Mouse (Mus musculus) intestine, embryonic 16.5 days (tissue): ENCODE results near the gene Cebpb. TPM values are rescaled to one million over a fixed set of nuclear protein-coding genes. Genes with fewer than 3 reads are reported as not detected.

Experiments
- ATAC-seq: fragments of 200-750 bp; cut with Nextera tagmentation; 2 replicates; pipeline ENCODE4 v1.8.0; 2017; ENCODE audit warnings: moderate TSS enrichment, moderate library complexity
- H3K27ac ChIP-seq: fragments of 300-500 bp; sonication (generic); 2 replicates; pipeline ENCODE4 v1.5.1; 2014; ENCODE audit warnings: mild to moderate bottlenecking, low read length
- H3K27me3 ChIP-seq: fragments of 300-500 bp; sonication (generic); replicated peaks from 2 replicates; pipeline ENCODE4 v1.6.1; 2014; ENCODE audit warnings: low read length, control low read depth, mixed read lengths; ENCODE audit not compliant: control insufficient read depth, insufficient read depth
- H3K36me3 ChIP-seq: fragments of 300-500 bp; sonication (generic); 2 replicates; pipeline ENCODE4 v1.6.1; 2014; ENCODE audit warnings: low read length, control low read depth; ENCODE audit not compliant: control insufficient read depth, insufficient read depth
- H3K4me1 ChIP-seq: fragments of 300-500 bp; sonication (generic); 2 replicates; pipeline ENCODE4 v1.6.1; 2014; ENCODE audit warnings: low read length, control low read depth, mixed read lengths; ENCODE audit not compliant: control insufficient read depth, insufficient read depth
- H3K4me2 ChIP-seq: fragments of 300-500 bp; sonication (generic); 2 replicates; pipeline ENCODE4 v1.6.1; 2014; ENCODE audit warnings: low read depth, low read length, control low read depth
- H3K4me3 ChIP-seq: fragments of 300-500 bp; sonication (generic); 2 replicates; pipeline ENCODE4 v1.5.1; 2014; ENCODE audit warnings: mild to moderate bottlenecking, low read length
- H3K9ac ChIP-seq: fragments of 300-500 bp; sonication (generic); 2 replicates; pipeline ENCODE4 v1.6.1; 2014; ENCODE audit warnings: low read depth, low read length
- H3K9me3 ChIP-seq: fragments of 300-500 bp; sonication (generic); 2 replicates; pipeline ENCODE4 v1.6.1; 2016; ENCODE audit warnings: low read length, control low read depth; ENCODE audit not compliant: control insufficient read depth
- WGBS: fragments of 180-500 bp; shearing (Covaris S2); extraction: QIAGEN DNeasy Blood & Tissue Kit; methylation state at CpG from one replicate; pipeline ENCODE4 v1.1.7; 2014; 5-methylcytosine and 5-hydroxymethylcytosine counted together
- polyA plus RNA-seq: library from polyadenylated mRNA; unstranded; fragments of >200 nt; fragmentation: Nextera tagmentation; extraction: Ambion mirVana; gene quantifications from 2 replicates; pipeline ENCODE4 v1.2.1, GENCODE M21; 2015

The Cebpb gene
- polyA plus RNA-seq, 1 experiment from 2014 or later, result 0.65 TPM

GRCm38 (mm10) chr2:167694244-167694643 lies 5.5 kb downstream of the Cebpb start:
- Histone ChIP-seq H3K27me3 (no peaks in the 10 kb centered on the region), H3K27ac (no peak overlapping the region), H3K4me1 (peaks cover 34% of the 10 kb centered on the region), H3K4me3 (no peak overlapping the region), H3K4me2 (no peak overlapping the region), H3K36me3 (peaks cover 4% of the 10 kb centered on the region; the same call in 1 of the 2 replicates), H3K9me3 (no peaks in the 10 kb centered on the region; the same call in 1 of the 2 replicates), H3K9ac (no peak overlapping the region)
- ATAC-seq, result no peak
- 44% methylated on average over 1 of the region's 1 CpGs for WGBS

GRCm38 (mm10) chr2:167694963-167695362 lies 6.2 kb downstream of the Cebpb start:
- Histone ChIP-seq H3K9me3 (no peaks in the 10 kb centered on the region; the same call in 1 of the 2 replicates), H3K9ac (no peak overlapping the region), H3K36me3 (peaks cover 4% of the 10 kb centered on the region; the same call in 1 of the 2 replicates), H3K4me2 (no peak overlapping the region), H3K4me1 (peaks cover 34% of the 10 kb centered on the region), H3K27ac (no peak overlapping the region), H3K27me3 (no peaks in the 10 kb centered on the region), H3K4me3 (no peak overlapping the region)
- WGBS, result 94% methylated on average over 7 of the region's 7 CpGs
- ATAC-seq, result no peak

- Histone ChIP-seq H3K9ac (peak overlapping the region; percentile 46; the same call in 1 of the 2 replicates), H3K4me3 (no peak overlapping the region), H3K9me3 (no peaks in the 10 kb centered on the region; the same call in 1 of the 2 replicates), H3K27me3 (no peaks in the 10 kb centered on the region), H3K36me3 (peaks cover 4% of the 10 kb centered on the region; the same call in 1 of the 2 replicates), H3K4me2 (no peak overlapping the region), H3K4me1 (peaks cover 32% of the 10 kb centered on the region), H3K27ac (peak overlapping the region; percentile 63)
- ATAC-seq, result no peak
- 82% methylated on average over 14 of the region's 14 CpGs for WGBS
Observed at GRCm38 (mm10) chr2:167695491-167695890, 6.8 kb downstream of the Cebpb start.

GRCm38 (mm10) chr2:167696143-167696542 lies 7.4 kb downstream of the Cebpb start:
- H3K27ac ChIP-seq, result peak overlapping the region; percentile 63
- H3K4me3 ChIP-seq, result no peak overlapping the region
- WGBS, result 78% methylated on average over 7 of the region's 7 CpGs
- no peaks in the 10 kb centered on the region for H3K27me3 ChIP-seq
- ATAC-seq, result no peak
- peak overlapping the region; percentile 46 for H3K9ac ChIP-seq
- H3K4me2 ChIP-seq, result no peak overlapping the region
- H3K9me3 ChIP-seq, result no peaks in the 10 kb centered on the region; the same call in 1 of the 2 replicates
- peaks cover 27% of the 10 kb centered on the region for H3K4me1 ChIP-seq
- H3K36me3 ChIP-seq, result peaks cover 4% of the 10 kb centered on the region; the same call in 1 of the 2 replicates

- peak; percentile 76 for ATAC-seq
- Histone ChIP-seq H3K9me3 (no peaks in the 10 kb centered on the region; the same call in 1 of the 2 replicates), H3K4me1 (peaks cover 20% of the 10 kb centered on the region), H3K27me3 (no peaks in the 10 kb centered on the region), H3K36me3 (no peaks in the 10 kb centered on the region), H3K9ac (peak overlapping the region; percentile 45), H3K27ac (peak overlapping the region; percentile 86), H3K4me2 (peak overlapping the region; percentile 21), H3K4me3 (no peak overlapping the region)
- WGBS, result 37% methylated on average over 5 of the region's 5 CpGs
Observed at GRCm38 (mm10) chr2:167697902-167698301, 9.2 kb downstream of the Cebpb start.

- H3K27me3 ChIP-seq, result no peaks in the 10 kb centered on the region
- no peak overlapping the region for H3K27ac ChIP-seq
- no peak overlapping the region for H3K4me2 ChIP-seq
- no peak overlapping the region for H3K4me3 ChIP-seq
- WGBS, result 71% methylated on average over 5 of the region's 5 CpGs
- no peaks in the 10 kb centered on the region for H3K36me3 ChIP-seq
- no peaks in the 10 kb centered on the region; the same call in 1 of the 2 replicates for H3K9me3 ChIP-seq
- no peak for ATAC-seq
- peaks cover 16% of the 10 kb centered on the region for H3K4me1 ChIP-seq
- peak overlapping the region; percentile 7; the same call in 1 of the 2 replicates for H3K9ac ChIP-seq
Observed at GRCm38 (mm10) chr2:167700018-167700417, 11.3 kb downstream of the Cebpb start.

- no peak for ATAC-seq
- no peaks in the 10 kb centered on the region for H3K36me3 ChIP-seq
- H3K4me2 ChIP-seq, result no peak overlapping the region
- H3K9me3 ChIP-seq, result no peaks in the 10 kb centered on the region
- H3K4me3 ChIP-seq, result no peak overlapping the region
- peaks cover 15% of the 10 kb centered on the region for H3K4me1 ChIP-seq
- WGBS, result 67% methylated on average over 5 of the region's 5 CpGs
- H3K27ac ChIP-seq, result no peak overlapping the region
- H3K27me3 ChIP-seq, result no peaks in the 10 kb centered on the region
- 0 out of 2 replicates have a peak overlapping the region, but pooled peaks have one; percentile 17 for H3K9ac ChIP-seq
Observed at GRCm38 (mm10) chr2:167701472-167701871, 12.8 kb downstream of the Cebpb start.

GRCm38 (mm10) chr2:167702126-167702525 lies 13.4 kb downstream of the Cebpb start:
- Histone ChIP-seq H3K4me1 (peaks cover 17% of the 10 kb centered on the region), H3K27ac (no peak overlapping the region), H3K9ac (0 out of 2 replicates have a peak overlapping the region, but pooled peaks have one; percentile 17), H3K9me3 (no peaks in the 10 kb centered on the region), H3K36me3 (no peaks in the 10 kb centered on the region), H3K27me3 (no peaks in the 10 kb centered on the region), H3K4me3 (no peak overlapping the region), H3K4me2 (no peak overlapping the region)
- no peak for ATAC-seq
- WGBS, result 83% methylated on average over 6 of the region's 6 CpGs

GRCm38 (mm10) chr2:167704409-167704808 lies 15.7 kb downstream of the Cebpb start:
- no peak for ATAC-seq
- Histone ChIP-seq H3K9ac (peak overlapping the region; percentile 19; the same call in 1 of the 2 replicates), H3K27ac (no peak overlapping the region), H3K9me3 (no peaks in the 10 kb centered on the region), H3K4me3 (no peak overlapping the region), H3K4me1 (peaks cover 13% of the 10 kb centered on the region; the same call in 1 of the 2 replicates), H3K27me3 (no peaks in the 10 kb centered on the region), H3K4me2 (no peak overlapping the region), H3K36me3 (no peaks in the 10 kb centered on the region)
- 87% methylated on average over 4 of the region's 4 CpGs for WGBS
